Mouse (Mus musculus): ENCODE measurements around the gene Ccdc97. TPM values are rescaled to one million over a fixed set of nuclear protein-coding genes. Genes with fewer than 3 reads are reported as not detected.
"Not testable (repeated sequence)": the region's sequence is repeated elsewhere in the genome, so short reads cannot be mapped to it uniquely, and the experiment has no call there.

The Ccdc97 gene
- polyA plus RNA-seq, 2 experiments, result 11.3 to 17.1 TPM

GRCm38 (mm10) chr7:25725886-25726285, 7.0 kb upstream of the Ccdc97 start:
- Histone ChIP-seq H3K27ac (no peak overlapping the region), H3K4me2 (ENCODE audit: low read depth) (no peak overlapping the region), H3K4me1 (replicated peaks; ENCODE audit: control insufficient read depth in 2 of 2, insufficient read depth in 2 of 2, low read length in 1 of 2) (peaks cover 0 to 6% of the 10 kb centered on the region in 2 experiments; a peak in 3 of 4 replicates), H3K9me3 (ENCODE audit: control insufficient read depth, low read length) (no peaks in the 10 kb centered on the region), H3K27me3 (ENCODE audit: control insufficient read depth, insufficient read depth, low read length) (no peaks in the 10 kb centered on the region), H3K9ac (replicated peaks) (no peak overlapping the region), H3K4me3 (ENCODE audit: insufficient read depth in 1 of 2, low read depth in 2 of 2, low read length in 2 of 2) (no peak overlapping the region), H3K36me3 (replicated peaks; ENCODE audit: control insufficient read depth, insufficient read depth, low read depth) (peaks cover 95% of the 10 kb centered on the region)
- DNase-seq (ENCODE audit: low read depth in 3 of 3, low spot score in 3 of 3) (no peak), ATAC-seq (ENCODE audit: insufficient read depth) (no peak)
- TF ChIP-seq CTCF (IDR thresholded peaks at IDR 0.05; ENCODE audit: low read depth) (no peak), EP300 (IDR thresholded peaks at IDR 0.05; ENCODE audit: low read depth) (no peak)
- WGBS (ENCODE audit: insufficient replicate concordance), result 69% methylated on average over 19 of the region's 19 CpGs

GRCm38 (mm10) chr7:25721776-25722175, 2.9 kb upstream of the Ccdc97 start:
- H3K9me3 ChIP-seq (ENCODE audit: control insufficient read depth, low read length); H3K9ac ChIP-seq (replicated peaks); H3K4me3 ChIP-seq (ENCODE audit: insufficient read depth in 1 of 2, low read depth in 2 of 2, low read length in 2 of 2); H3K27me3 ChIP-seq (ENCODE audit: control insufficient read depth, insufficient read depth, low read length); H3K4me2 ChIP-seq (ENCODE audit: low read depth); DNase-seq (ENCODE audit: low read depth in 3 of 3, low spot score in 3 of 3): not testable (repeated sequence)
- Histone ChIP-seq H3K4me1 (replicated peaks; ENCODE audit: control insufficient read depth in 2 of 2, insufficient read depth in 2 of 2, low read length in 1 of 2) (peaks cover 11 to 20% of the 10 kb centered on the region in 2 experiments), H3K36me3 (replicated peaks; ENCODE audit: control insufficient read depth, insufficient read depth, low read depth) (peaks cover 62% of the 10 kb centered on the region), H3K27ac (peak overlapping the region; percentile 27; the same call in 1 of the 2 replicates)
- ATAC-seq (ENCODE audit: insufficient read depth), result peak; percentile 41

GRCm38 (mm10) chr7:25720760-25721159, 1.9 kb upstream of the Ccdc97 start:
- WGBS (ENCODE audit: insufficient replicate concordance), result 83% methylated on average over 5 of the region's 5 CpGs
- no peak for DNase-seq (ENCODE audit: low read depth in 3 of 3, low spot score in 3 of 3)
- H3K4me3 ChIP-seq (ENCODE audit: insufficient read depth in 1 of 2, low read depth in 2 of 2, low read length in 2 of 2), result no peak overlapping the region
- H3K4me1 ChIP-seq (replicated peaks; ENCODE audit: control insufficient read depth in 2 of 2, insufficient read depth in 2 of 2, low read length in 1 of 2), result peaks cover 11 to 20% of the 10 kb centered on the region in 2 experiments
- no peak overlapping the region for H3K4me2 ChIP-seq (ENCODE audit: low read depth)
- H3K36me3 ChIP-seq (replicated peaks; ENCODE audit: control insufficient read depth, insufficient read depth, low read depth), result peaks cover 55% of the 10 kb centered on the region
- H3K27me3 ChIP-seq (ENCODE audit: control insufficient read depth, insufficient read depth, low read length), result no peaks in the 10 kb centered on the region
- H3K9me3 ChIP-seq (ENCODE audit: control insufficient read depth, low read length), result no peaks in the 10 kb centered on the region
- TF ChIP-seq CTCF (IDR thresholded peaks at IDR 0.05; ENCODE audit: low read depth), result no peak
- no peak for ATAC-seq (ENCODE audit: insufficient read depth)
- no peak overlapping the region for H3K9ac ChIP-seq (replicated peaks)
- H3K27ac ChIP-seq, result no peak overlapping the region

GRCm38 (mm10) chr7:25719761-25720610, 1.1 kb upstream of the Ccdc97 start:
- H3K4me2 ChIP-seq (ENCODE audit: low read depth), result peak overlapping the region; percentile 86
- TF ChIP-seq EP300 (IDR thresholded peaks at IDR 0.05; ENCODE audit: low read depth) (no peak), CTCF (IDR thresholded peaks at IDR 0.05; ENCODE audit: low read depth) (peak; percentile 97)
- H3K27me3 ChIP-seq (ENCODE audit: control insufficient read depth, insufficient read depth, low read length), result no peaks in the 10 kb centered on the region
- 47% methylated on average over 10 of the region's 10 CpGs for whole genome bisulfite sequencing (ENCODE audit: insufficient replicate concordance)
- peak overlapping the region in 1 of 2 experiments; percentile 76; a peak in 1 of 4 replicates for H3K4me3 ChIP-seq (ENCODE audit: insufficient read depth in 1 of 2, low read depth in 2 of 2, low read length in 2 of 2)
- DNase-seq (ENCODE audit: low read depth in 3 of 3, low spot score in 3 of 3) (peak; percentile 43 to 53 (median 50)), ATAC-seq (ENCODE audit: insufficient read depth) (no peak)
- H3K4me1 ChIP-seq (replicated peaks; ENCODE audit: control insufficient read depth in 2 of 2, insufficient read depth in 2 of 2, low read length in 1 of 2), result peaks cover 11 to 20% of the 10 kb centered on the region in 2 experiments
- peaks cover 55% of the 10 kb centered on the region for H3K36me3 ChIP-seq (replicated peaks; ENCODE audit: control insufficient read depth, insufficient read depth, low read depth)
- H3K9me3 ChIP-seq (ENCODE audit: control insufficient read depth, low read length), result no peaks in the 10 kb centered on the region
- peak overlapping the region; percentile 48 for H3K27ac ChIP-seq
- peak overlapping the region; percentile 76; the same call in 1 of the 2 replicates for H3K9ac ChIP-seq (replicated peaks)

GRCm38 (mm10) chr7:25717478-25717877, 1.4 kb downstream of the Ccdc97 start:
- TF ChIP-seq EP300 (IDR thresholded peaks at IDR 0.05; ENCODE audit: low read depth), result no peak
- TF ChIP-seq CTCF (IDR thresholded peaks at IDR 0.05; ENCODE audit: low read depth), result no peak
- Histone ChIP-seq H3K4me1 (replicated peaks; ENCODE audit: control insufficient read depth in 2 of 2, insufficient read depth in 2 of 2, low read length in 1 of 2) (peaks cover 11 to 18% of the 10 kb centered on the region in 2 experiments), H3K27me3 (ENCODE audit: control insufficient read depth, insufficient read depth, low read length) (no peaks in the 10 kb centered on the region), H3K27ac (no peak overlapping the region), H3K4me2 (ENCODE audit: low read depth) (peak overlapping the region; percentile 86), H3K36me3 (replicated peaks; ENCODE audit: control insufficient read depth, insufficient read depth, low read depth) (peaks cover 55% of the 10 kb centered on the region), H3K4me3 (ENCODE audit: insufficient read depth in 1 of 2, low read depth in 2 of 2, low read length in 2 of 2) (peak overlapping the region in 1 of 2 experiments; percentile 76; a peak in 2 of 4 replicates), H3K9ac (replicated peaks) (peak overlapping the region; percentile 76; the same call in 1 of the 2 replicates), H3K9me3 (ENCODE audit: control insufficient read depth, low read length) (no peaks in the 10 kb centered on the region)
- ATAC-seq (ENCODE audit: insufficient read depth) (no peak), DNase-seq (ENCODE audit: low read depth in 3 of 3, low spot score in 3 of 3) (no peak)
- 77% methylated on average over 3 of the region's 3 CpGs for WGBS (ENCODE audit: insufficient replicate concordance)

Data from liver, embryonic 14.5 days (tissue).